Mouse (Mus musculus): ENCODE data around the gene Mrpl58.

- TF ChIP-seq CTCF (IDR thresholded peaks at IDR 0.05; ENCODE audit: low read depth), result no peak
- no peak for TF ChIP-seq EP300 (IDR thresholded peaks at IDR 0.05; ENCODE audit: low read depth)
Measured at GRCm38 (mm10) chr11:115423091-115423490, 19.5 kb downstream of the Mrpl58 start.

Measured in liver, embryonic 14.5 days (tissue).